Mouse (Mus musculus): ENCODE data around the gene Gm49354. TPM values are rescaled to one million over a fixed set of nuclear protein-coding genes. Genes with fewer than 3 reads are reported as not detected.

The Gm49354 gene
- total and polyA plus RNA-seq, 2 experiments from 2014 or later = not detected

GRCm38 (mm10) chr13:59710230-59710629 is 71.8 kb downstream of the Gm49354 start, which contains the start of gene Spata31d1a:
Gene Spata31d1a (minus strand): TSS chr13:59710330.
- Histone ChIP-seq H3K9ac (no peak within 1 kb of the TSS), H3K9me3 (ENCODE audit: low read length) (no peaks in the 10 kb centered on the region), H3K27me3 (ENCODE audit: insufficient read depth, low read length) (no peaks in the 10 kb centered on the region), H3K27ac (ENCODE audit: low read depth, low read length) (no peak within 1 kb of the TSS), H3K36me3 (ENCODE audit: insufficient read depth) (no peaks in the 10 kb centered on the region), H3K4me1 (ENCODE audit: insufficient read depth) (no peaks in the 10 kb centered on the region), H3K4me2 (ENCODE audit: low read depth) (no peak within 1 kb of the TSS), H3K4me3 (ENCODE audit: low read depth, low read length) (no peak within 1 kb of the TSS)
- TF ChIP-seq CTCF (IDR thresholded peaks at IDR 0.05; ENCODE audit: low read depth) = no peak
- WGBS = 94% methylated on average over 15 of the region's 15 CpGs
- ATAC-seq = no peak
- DNase-seq = no peak

Other genes with a start within 250 kb of the Gm49354 start
- 136 and 160 TPM in 2 replicates for gene Agtpbp1, start 197.0 kb downstream of the Gm49354 start, total RNA-seq (2014; rRNA removed)
- gene Agtpbp1, start 197.0 kb downstream of the Gm49354 start, polyA plus RNA-seq (2015; fragmentation: Nextera tagmentation; extraction: Ambion mirVana) = 60.7 and 65.1 TPM in 2 replicates
- gene Naa35, start 197.0 kb downstream of the Gm49354 start, total RNA-seq (2014; rRNA removed) = 50.4 and 67.8 TPM in 2 replicates
- 116 and 132 TPM in 2 replicates for gene Naa35, start 197.0 kb downstream of the Gm49354 start, polyA plus RNA-seq (2015; fragmentation: Nextera tagmentation; extraction: Ambion mirVana)
- gene Golm1, start 106.4 kb downstream of the Gm49354 start, total RNA-seq (2014; rRNA removed) = 22.1 and 23.2 TPM in 2 replicates
- gene Golm1, start 106.4 kb downstream of the Gm49354 start, polyA plus RNA-seq (2015; fragmentation: Nextera tagmentation; extraction: Ambion mirVana) = 16.8 and 18.6 TPM in 2 replicates
- gene 4921517D22Rik, start 88.1 kb downstream of the Gm49354 start, total RNA-seq (2014; rRNA removed) = not detected in 2 replicates
- not detected in 2 replicates for gene 4921517D22Rik, start 88.1 kb downstream of the Gm49354 start, polyA plus RNA-seq (2015; fragmentation: Nextera tagmentation; extraction: Ambion mirVana)
- gene Spata31d1a, start 71.9 kb downstream of the Gm49354 start, total RNA-seq (2014; rRNA removed) = 0.08 TPM in 1 of 2 replicates, not detected in the other
- 0.21 and 0.42 TPM in 2 replicates for gene Spata31d1a, start 71.9 kb downstream of the Gm49354 start, polyA plus RNA-seq (2015; fragmentation: Nextera tagmentation; extraction: Ambion mirVana)
- 0.08 and 0.33 TPM in 2 replicates for gene Spata31d1b, start 70.0 kb downstream of the Gm49354 start, total RNA-seq (2014; rRNA removed)
- gene Spata31d1b, start 70.0 kb downstream of the Gm49354 start, polyA plus RNA-seq (2015; fragmentation: Nextera tagmentation; extraction: Ambion mirVana) = not detected in 2 replicates
- gene Spata31d1d, start 50.5 kb downstream of the Gm49354 start, total RNA-seq (2014; rRNA removed) = not detected in 2 replicates
- not detected in 2 replicates for gene Spata31d1d, start 50.5 kb downstream of the Gm49354 start, polyA plus RNA-seq (2015; fragmentation: Nextera tagmentation; extraction: Ambion mirVana)
- 0.24 and 0.31 TPM in 2 replicates for gene 1700014D04Rik, start 35.5 kb downstream of the Gm49354 start, total RNA-seq (2014; rRNA removed)
- gene 1700014D04Rik, start 35.5 kb downstream of the Gm49354 start, polyA plus RNA-seq (2015; fragmentation: Nextera tagmentation; extraction: Ambion mirVana) = 0.42 and 0.54 TPM in 2 replicates
- 77.2 and 87.8 TPM in 2 replicates for gene Isca1, start 12.4 kb downstream of the Gm49354 start, total RNA-seq (2014; rRNA removed)
- gene Isca1, start 12.4 kb downstream of the Gm49354 start, polyA plus RNA-seq (2015; fragmentation: Nextera tagmentation; extraction: Ambion mirVana) = 154 and 168 TPM in 2 replicates
- 42.3 and 51.2 TPM in 2 replicates for gene Tut7, start 40.9 kb upstream of the Gm49354 start, total RNA-seq (2014; rRNA removed)
- 26.8 and 36.8 TPM in 2 replicates for gene Tut7, start 40.9 kb upstream of the Gm49354 start, polyA plus RNA-seq (2015; fragmentation: Nextera tagmentation; extraction: Ambion mirVana)